Mouse (Mus musculus) stomach, embryonic 15.5 days (tissue): Measurements from ENCODE around the gene Phkb. TPM values are rescaled to one million over a fixed set of nuclear protein-coding genes. Genes with fewer than 3 reads are reported as not detected.
"Not testable (repeated sequence)": the region's sequence is repeated elsewhere in the genome, so short reads cannot be mapped to it uniquely, and the experiment has no call there.

Experiments used
- ATAC-seq: fragments of 200-750 bp; cut with Nextera tagmentation; 2 replicates; pipeline ENCODE4 v1.8.0; 2017; ENCODE audit warnings: low read depth, moderate number of reproducible peaks, moderate TSS enrichment; ENCODE audit not compliant: insufficient read depth, low FRiP score
- H3K27ac ChIP-seq: fragments of 300-500 bp; sonication (generic); 2 replicates; pipeline ENCODE4 v1.5.1; 2015; ENCODE audit warnings: mild to moderate bottlenecking, inconsistent platforms
- H3K27me3 ChIP-seq: fragments of 300-500 bp; sonication (generic); replicated peaks from 2 replicates; pipeline ENCODE4 v1.6.1; 2015; ENCODE audit warnings: inconsistent platforms
- H3K36me3 ChIP-seq: fragments of 300-500 bp; sonication (generic); 2 replicates; pipeline ENCODE4 v1.6.1; 2015; ENCODE audit warnings: inconsistent platforms
- H3K4me1 ChIP-seq: fragments of 300-500 bp; sonication (generic); 2 replicates; pipeline ENCODE4 v1.6.1; 2015; ENCODE audit warnings: inconsistent platforms
- H3K4me2 ChIP-seq: fragments of 300-500 bp; sonication (generic); 2 replicates; pipeline ENCODE4 v1.6.1; 2015; ENCODE audit warnings: mild to moderate bottlenecking, inconsistent platforms
- H3K4me3 ChIP-seq: fragments of 300-500 bp; sonication (generic); replicated peaks from 2 replicates; pipeline ENCODE4 v1.5.1; 2015; ENCODE audit warnings: inconsistent platforms
- H3K9ac ChIP-seq: fragments of 300-500 bp; sonication (generic); 2 replicates; pipeline ENCODE4 v1.6.1; 2015; ENCODE audit warnings: inconsistent platforms
- H3K9me3 ChIP-seq: fragments of 300-500 bp; sonication (generic); 2 replicates; pipeline ENCODE4 v1.6.1; 2016; ENCODE audit warnings: inconsistent platforms
- WGBS: fragments of 180-500 bp; shearing (Covaris S2); methylation state at CpG from one replicate; pipeline ENCODE4 v1.1.7; 2015; 5-methylcytosine and 5-hydroxymethylcytosine counted together
- polyA plus RNA-seq: library from polyadenylated mRNA; unstranded; fragments of >200 nt; fragmentation: Nextera tagmentation; extraction: Ambion mirVana; gene quantifications from 2 replicates; pipeline ENCODE4 v1.2.1, GENCODE M21; 2015

Phkb gene
- polyA plus RNA-seq = 40.8 and 42.2 TPM in 2 replicates

DNA sequence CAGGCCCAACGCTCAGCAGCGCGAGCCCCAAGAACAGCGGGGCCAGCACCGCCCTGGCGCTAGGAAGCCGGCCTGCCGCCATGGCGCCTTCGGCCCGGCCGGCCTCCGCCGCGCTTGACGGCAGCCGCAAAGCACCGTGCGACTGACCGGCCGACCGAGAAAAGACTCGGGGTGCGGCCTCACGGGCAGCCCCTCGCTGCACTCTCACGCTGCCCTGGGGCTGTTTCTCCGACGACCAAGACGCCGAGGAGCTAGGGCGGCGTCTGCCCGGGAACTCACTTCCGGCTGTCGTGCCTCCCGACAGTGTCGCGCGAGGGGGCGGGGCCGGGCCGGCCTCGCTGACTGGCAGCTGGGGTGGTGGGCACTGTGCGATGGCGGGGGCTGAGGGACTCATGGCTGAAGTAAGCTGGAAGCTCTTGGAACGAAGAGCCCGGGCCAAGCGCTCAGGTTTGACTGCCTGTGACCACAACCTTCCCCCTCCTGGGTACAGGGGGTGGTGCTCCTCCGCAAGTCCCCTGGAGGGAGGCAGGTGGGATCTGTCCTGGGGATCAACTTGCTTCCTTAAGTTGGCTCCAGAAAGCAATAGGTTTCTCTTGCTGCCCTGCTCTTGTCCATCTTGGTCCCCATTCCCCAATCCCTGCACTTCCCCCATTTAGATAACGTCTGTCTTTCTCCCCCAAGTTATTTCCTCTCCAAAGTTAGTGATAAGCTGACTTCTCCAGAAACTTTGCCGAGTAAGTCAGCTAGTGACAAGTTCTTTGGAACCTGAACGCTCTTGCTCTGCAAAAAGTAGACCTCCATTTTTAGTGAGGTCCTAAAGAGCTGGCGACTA, at the start of gene Phkb, which contains the start of gene Itfg1:
Phkb (plus strand) TSS at position 303 of the 832 bp plus-strand sequence.
Itfg1 (minus strand) TSS at position 265 of the 832 bp plus-strand sequence.
- Histone ChIP-seq H3K4me2 (peak within 1 kb of the TSS; percentile 57), H3K4me3 (peak within 1 kb of the TSS; percentile 81)
- under 1% methylated on average over 46 of the region's 54 CpGs for WGBS

GRCm38 (mm10) chr8:85796392-85796791, 44.4 kb upstream of the Phkb start:
- not testable (repeated sequence) for H3K4me2 ChIP-seq, H3K4me1 ChIP-seq, H3K9me3 ChIP-seq, H3K27me3 ChIP-seq, H3K27ac ChIP-seq, H3K36me3 ChIP-seq, H3K4me3 ChIP-seq, ATAC-seq, H3K9ac ChIP-seq
- WGBS = 68% methylated on average over 1 of the region's 1 CpGs

More for the DNA sequence above, at the start of gene Phkb, which contains the start of gene Itfg1:
- Histone ChIP-seq H3K9ac (peak within 1 kb of the TSS; percentile 67), H3K27me3 (no peaks in the 10 kb centered on the region), H3K36me3 (no peaks in the 10 kb centered on the region), H3K9me3 (no peaks in the 10 kb centered on the region), H3K4me1 (peaks cover 11% of the 10 kb centered on the region; the same call in 1 of the 2 replicates), H3K27ac (peak within 1 kb of the TSS; percentile 98)
- ATAC-seq = peak; percentile 89

DNA sequence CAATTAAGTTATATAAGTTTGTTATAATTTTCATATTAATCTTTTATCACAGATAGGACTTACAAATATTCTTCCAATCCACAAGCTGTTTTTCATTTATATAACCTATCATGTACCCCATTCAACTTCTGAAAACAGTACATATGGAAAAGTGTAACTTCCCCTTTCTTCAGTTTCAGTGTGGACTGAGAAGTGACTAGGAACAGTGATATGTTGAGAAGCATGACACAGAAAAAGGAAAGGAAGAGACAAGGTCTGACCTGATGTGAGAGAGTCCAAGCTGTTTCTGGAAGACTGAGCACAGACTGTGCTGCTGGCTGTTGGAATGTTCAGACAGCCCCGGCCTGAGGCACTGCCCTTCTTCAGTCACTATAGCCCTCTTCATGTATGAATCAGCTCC, 40.6 kb upstream of the Phkb start:
- Histone ChIP-seq H3K9ac (no peak overlapping the region), H3K4me3 (no peak overlapping the region), H3K36me3 (0 out of 2 replicates have a peak, but pooled peaks cover 4% of the 10 kb centered on the region), H3K4me1 (no peaks in the 10 kb centered on the region), H3K27me3 (no peaks in the 10 kb centered on the region), H3K4me2 (no peak overlapping the region), H3K9me3 (no peaks in the 10 kb centered on the region), H3K27ac (no peak overlapping the region)
- no peak for ATAC-seq
- 93% methylated on average over 1 of the region's 1 CpGs for WGBS

GRCm38 (mm10) chr8:85801408-85801807, 39.4 kb upstream of the Phkb start:
- Histone ChIP-seq H3K4me3 (no peak overlapping the region), H3K27me3 (no peaks in the 10 kb centered on the region), H3K4me1 (no peaks in the 10 kb centered on the region), H3K9ac (no peak overlapping the region), H3K9me3 (no peaks in the 10 kb centered on the region), H3K36me3 (0 out of 2 replicates have a peak, but pooled peaks cover 4% of the 10 kb centered on the region), H3K27ac (no peak overlapping the region), H3K4me2 (no peak overlapping the region)
- ATAC-seq = no peak
- WGBS = 95% methylated on average over 1 of the region's 1 CpGs

- Histone ChIP-seq H3K4me3 (no peak overlapping the region), H3K27me3 (no peaks in the 10 kb centered on the region), H3K4me2 (no peak overlapping the region), H3K27ac (no peak overlapping the region), H3K9ac (no peak overlapping the region), H3K9me3 (no peaks in the 10 kb centered on the region), H3K4me1 (no peaks in the 10 kb centered on the region), H3K36me3 (0 out of 2 replicates have a peak, but pooled peaks cover 3% of the 10 kb centered on the region)
- ATAC-seq = no peak
Measured at GRCm38 (mm10) chr8:85813621-85814020, 27.1 kb upstream of the Phkb start.

- no peak; the same call in 1 of the 2 replicates for ATAC-seq
- Histone ChIP-seq H3K27me3 (no peaks in the 10 kb centered on the region), H3K4me1 (peaks cover 11% of the 10 kb centered on the region; the same call in 1 of the 2 replicates), H3K4me3 (peak overlapping the region; percentile 81), H3K27ac (peak overlapping the region; percentile 98), H3K9me3 (no peaks in the 10 kb centered on the region), H3K9ac (peak overlapping the region; percentile 67), H3K4me2 (peak overlapping the region; percentile 57), H3K36me3 (peaks cover 4% of the 10 kb centered on the region; the same call in 1 of the 2 replicates)
- WGBS = 1% methylated on average over 21 of the region's 21 CpGs
Measured at GRCm38 (mm10) chr8:85839916-85840656, 673 bp upstream of the Phkb start.

DNA sequence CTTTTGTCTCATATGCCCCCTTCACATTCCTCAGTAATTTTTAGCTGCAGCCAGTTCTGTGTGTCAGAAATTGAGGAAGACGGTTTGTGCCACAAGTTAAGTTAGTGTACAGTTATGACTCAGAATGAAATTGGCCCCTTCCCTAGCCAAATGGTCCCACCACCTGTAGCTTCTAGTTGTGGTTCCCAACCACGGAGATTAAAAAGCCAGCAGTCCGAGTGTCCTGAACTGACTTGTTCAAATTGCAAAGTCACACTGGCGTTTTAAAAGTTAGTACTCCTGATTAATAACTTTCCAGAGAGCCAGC, 683 bp downstream of the Phkb start:
- Histone ChIP-seq H3K4me2 (peak overlapping the region; percentile 57), H3K4me1 (peaks cover 11% of the 10 kb centered on the region; the same call in 1 of the 2 replicates), H3K27me3 (no peaks in the 10 kb centered on the region), H3K9ac (no peak overlapping the region), H3K36me3 (no peaks in the 10 kb centered on the region), H3K9me3 (no peaks in the 10 kb centered on the region), H3K27ac (peak overlapping the region; percentile 98; the same call in 1 of the 2 replicates), H3K4me3 (peak overlapping the region; percentile 81)
- 6% methylated on average over 4 of the region's 4 CpGs for WGBS
- no peak for ATAC-seq

GRCm38 (mm10) chr8:85845887-85846286, 5.1 kb downstream of the Phkb start:
- Histone ChIP-seq H3K4me1 (0 out of 2 replicates have a peak, but pooled peaks cover 3% of the 10 kb centered on the region), H3K9ac (no peak overlapping the region), H3K27ac (no peak overlapping the region), H3K27me3 (no peaks in the 10 kb centered on the region), H3K4me3 (no peak overlapping the region), H3K9me3 (no peaks in the 10 kb centered on the region), H3K4me2 (no peak overlapping the region), H3K36me3 (no peaks in the 10 kb centered on the region)
- ATAC-seq = no peak

GRCm38 (mm10) chr8:85854220-85855123, 13.7 kb downstream of the Phkb start:
- Histone ChIP-seq H3K27ac (no peak overlapping the region), H3K9me3 (no peaks in the 10 kb centered on the region), H3K36me3 (no peaks in the 10 kb centered on the region; the same call in 1 of the 2 replicates), H3K4me3 (no peak overlapping the region), H3K4me1 (no peaks in the 10 kb centered on the region), H3K27me3 (no peaks in the 10 kb centered on the region), H3K4me2 (no peak overlapping the region), H3K9ac (no peak overlapping the region)
- WGBS = 84% methylated on average over 19 of the region's 19 CpGs
- no peak for ATAC-seq

GRCm38 (mm10) chr8:85857227-85857896, 16.6 kb downstream of the Phkb start:
- not testable (repeated sequence) for H3K4me1 ChIP-seq, H3K4me3 ChIP-seq, H3K36me3 ChIP-seq, H3K27me3 ChIP-seq, H3K4me2 ChIP-seq, H3K9ac ChIP-seq, H3K9me3 ChIP-seq, H3K27ac ChIP-seq, ATAC-seq
- WGBS = 42% methylated on average over 11 of the region's 11 CpGs

- H3K36me3 ChIP-seq = no peaks in the 10 kb centered on the region
- no peak overlapping the region for H3K4me3 ChIP-seq
- H3K9me3 ChIP-seq = no peaks in the 10 kb centered on the region
- H3K9ac ChIP-seq = no peak overlapping the region
- ATAC-seq = no peak
- no peak overlapping the region for H3K27ac ChIP-seq
- no peaks in the 10 kb centered on the region for H3K4me1 ChIP-seq
- WGBS = 54% methylated on average over 5 of the region's 5 CpGs
- no peak overlapping the region for H3K4me2 ChIP-seq
- no peaks in the 10 kb centered on the region for H3K27me3 ChIP-seq
Measured at GRCm38 (mm10) chr8:85860612-85861011, 19.9 kb downstream of the Phkb start.
